Mouse (Mus musculus) bone marrow, adult 2 months (tissue): ENCODE data around the gene Nup50. TPM values are rescaled to one million over a fixed set of nuclear protein-coding genes. Genes with fewer than 3 reads are reported as not detected.

Experiments used
- H3K27ac ChIP-seq: fragments of 200-500 bp; 2 replicates; pipeline ENCODE4 v1.5.1; 2012; ENCODE audit warnings: low read depth, mild to moderate bottlenecking, control low read depth, inconsistent platforms, low read length; ENCODE audit not compliant: control insufficient read depth, poor library complexity, insufficient read depth
- H3K4me1 ChIP-seq: fragments of 200-500 bp; 2 replicates; pipeline ENCODE4 v1.6.1; 2011; ENCODE audit warnings: low read length; ENCODE audit not compliant: control insufficient read depth, insufficient read depth
- H3K4me3 ChIP-seq: fragments of 200-500 bp; replicated peaks from 2 replicates; pipeline ENCODE3; 2011; ENCODE audit warnings: mild to moderate bottlenecking, low read depth, low read length, control low read depth; ENCODE audit not compliant: control insufficient read depth
- CTCF ChIP-seq: fragments of 200-500 bp; IDR thresholded peaks from 2 replicates; pipeline ENCODE4 v1.5.1; 2011; ENCODE audit warnings: low read length, control low read depth; ENCODE audit not compliant: control insufficient read depth, insufficient read depth
- POLR2A ChIP-seq: fragments of 200-500 bp; IDR thresholded peaks from 2 replicates; pipeline ENCODE4 v1.6.1; 2011; ENCODE audit warnings: low read depth, mild to moderate bottlenecking, control low read depth, low read length, borderline replicate concordance; ENCODE audit not compliant: control insufficient read depth
- WGBS: fragments of 180-500 bp; shearing (Covaris S2); methylation state at CpG from one replicate; pipeline ENCODE4 v1.1.7; 2018; 5-methylcytosine and 5-hydroxymethylcytosine counted together
- polyA plus RNA-seq: library from polyadenylated mRNA; stranded (reverse); fragments of >200 nt; gene quantifications from 2 replicates; pipeline ENCODE4 v1.2.4, GENCODE M21; 2011; ENCODE audit warnings: low replicate concordance; ENCODE audit not compliant: missing spikeins, insufficient read depth, insufficient read length

The Nup50 gene
- polyA plus RNA-seq, 1 experiment = 40.7 TPM

DNA sequence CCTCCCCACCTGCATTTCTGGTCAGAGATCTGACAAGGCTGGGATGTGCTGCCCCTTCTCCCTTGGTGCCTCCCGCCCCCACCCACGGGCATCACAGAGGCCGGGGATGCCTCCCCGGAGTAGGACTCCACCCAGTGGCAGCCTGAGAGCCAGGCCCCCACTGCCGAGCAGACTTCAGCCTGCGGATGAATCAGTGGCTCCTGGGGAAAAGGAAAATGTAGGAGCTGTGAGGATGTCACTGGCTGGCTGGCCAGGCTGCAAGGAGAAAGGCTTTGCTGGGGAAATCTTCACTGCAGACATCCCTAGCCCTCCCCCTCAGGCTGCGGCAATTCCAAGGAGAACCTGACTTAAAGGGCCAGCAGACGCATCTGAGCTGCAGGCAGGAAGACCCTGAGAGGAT, 37.5 kb downstream of the Nup50 start:
- Histone ChIP-seq H3K4me1 (peaks cover 4% of the 10 kb centered on the region), H3K27ac (no peak overlapping the region), H3K4me3 (no peak overlapping the region)
- TF ChIP-seq POLR2A (no peak), CTCF (no peak)
- 79% methylated on average over 8 of the region's 8 CpGs for WGBS

DNA sequence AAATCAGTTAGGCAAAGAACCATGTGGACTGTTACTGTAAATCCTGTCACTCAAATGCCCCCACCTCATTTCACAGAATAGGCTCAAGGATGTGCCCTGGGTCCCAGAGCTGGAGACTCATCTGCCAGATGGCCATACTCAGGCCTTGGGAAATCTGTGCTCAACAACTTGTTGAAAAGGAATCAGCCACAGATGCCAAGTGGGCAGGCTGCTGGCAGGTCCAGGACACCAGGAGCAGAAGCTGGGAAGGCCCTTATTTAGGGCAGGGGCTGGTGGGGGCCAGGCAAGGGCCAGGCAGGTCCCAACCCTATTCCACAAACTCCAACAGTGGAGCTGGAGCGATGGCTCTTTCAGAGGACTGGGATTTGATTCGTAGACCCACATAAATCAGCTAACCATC, 39.3 kb downstream of the Nup50 start:
- Histone ChIP-seq H3K27ac (no peak overlapping the region), H3K4me3 (no peak overlapping the region), H3K4me1 (peaks cover 4% of the 10 kb centered on the region)
- no peak for TF ChIP-seq POLR2A
- TF ChIP-seq CTCF = no peak
- 83% methylated on average over 2 of the region's 2 CpGs for WGBS

DNA sequence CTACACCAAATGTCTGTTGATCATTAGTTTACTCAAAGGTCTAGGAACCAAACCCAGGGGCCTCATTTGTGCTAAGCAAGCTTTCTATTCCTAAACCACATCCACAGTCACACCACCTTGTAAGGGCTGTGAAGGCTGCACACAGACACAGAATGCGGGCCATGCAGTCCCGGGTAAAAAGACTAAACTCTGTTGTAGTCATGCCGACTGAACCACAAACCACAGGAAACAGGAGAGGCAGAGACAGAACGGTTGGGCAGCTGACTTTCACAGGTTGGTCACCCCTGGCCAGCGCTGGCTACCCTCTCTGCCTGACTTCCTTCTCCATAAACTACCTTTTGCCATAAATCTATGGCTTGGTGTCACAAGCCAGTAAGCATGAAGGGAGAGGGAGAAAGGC, 41.6 kb downstream of the Nup50 start:
- H3K4me3 ChIP-seq = no peak overlapping the region
- TF ChIP-seq CTCF (no peak), POLR2A (no peak)
- WGBS = 3% methylated on average over 5 of the region's 5 CpGs
- H3K4me1 ChIP-seq = peaks cover 4% of the 10 kb centered on the region
- H3K27ac ChIP-seq = no peak overlapping the region

DNA sequence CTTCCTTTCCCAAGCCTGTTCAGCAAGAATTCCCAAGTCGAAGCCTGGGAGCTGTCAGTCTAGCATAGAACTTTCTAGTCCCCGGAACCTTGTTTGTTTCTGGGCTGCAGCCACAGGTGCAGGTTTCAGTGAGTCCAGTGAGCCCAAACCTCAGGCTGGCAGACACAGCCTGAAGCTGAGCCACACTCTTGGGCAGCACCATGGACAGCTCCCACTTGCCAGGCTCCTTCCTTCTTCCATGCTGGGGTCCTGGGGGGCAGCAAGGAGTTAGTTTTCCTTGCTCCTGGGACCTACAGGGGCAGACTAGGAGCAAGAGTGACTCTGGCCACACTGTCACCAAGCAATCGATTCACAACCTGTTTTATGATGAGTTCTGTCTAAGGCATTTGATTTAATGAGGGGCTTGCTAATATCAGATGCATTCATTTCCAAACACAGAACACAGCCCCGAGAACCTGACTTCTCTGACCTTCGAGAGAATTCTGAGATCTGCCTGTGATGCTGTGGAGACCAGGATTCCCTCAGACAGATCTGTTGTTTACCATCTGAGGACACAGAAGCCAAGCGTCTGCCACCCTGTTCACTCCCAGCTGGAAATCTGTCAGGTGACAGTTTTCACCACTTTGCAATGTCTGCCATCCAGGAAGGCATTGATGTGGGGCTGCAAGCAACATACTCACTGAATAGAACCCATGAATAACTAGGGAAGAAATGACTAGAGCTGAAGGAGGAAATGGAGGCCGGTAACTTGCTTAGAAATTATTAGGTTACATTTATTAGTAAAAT, 42.6 kb downstream of the Nup50 start:
- WGBS = 58% methylated on average over 7 of the region's 7 CpGs
- no peak overlapping the region for H3K27ac ChIP-seq
- peaks cover 4% of the 10 kb centered on the region for H3K4me1 ChIP-seq
- H3K4me3 ChIP-seq = no peak overlapping the region
- TF ChIP-seq CTCF = no peak
- no peak for TF ChIP-seq POLR2A

DNA sequence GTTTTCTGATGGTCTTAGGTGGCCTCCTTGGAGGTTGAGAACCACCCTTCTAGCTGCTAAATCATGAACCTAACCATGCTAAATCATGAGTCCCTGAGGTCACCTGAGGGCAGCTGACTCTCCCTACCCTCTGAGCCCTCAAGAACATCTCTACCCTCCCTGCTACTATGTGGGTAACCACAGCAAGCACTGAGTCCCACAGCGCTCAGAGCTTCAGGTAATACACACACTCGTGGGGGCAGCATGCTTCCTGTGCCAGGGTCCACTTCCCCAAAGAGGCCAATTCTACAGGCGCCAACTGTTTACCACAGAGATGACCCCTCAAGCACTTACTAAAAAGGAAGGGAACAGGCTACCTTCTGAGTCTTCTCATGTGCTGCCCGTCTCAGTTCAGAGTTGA, 45.3 kb downstream of the Nup50 start:
- H3K4me3 ChIP-seq = no peak overlapping the region
- 2% methylated on average over 4 of the region's 4 CpGs for WGBS
- no peak for TF ChIP-seq POLR2A
- TF ChIP-seq CTCF = no peak
- H3K27ac ChIP-seq = no peak overlapping the region
- H3K4me1 ChIP-seq = peaks cover 4% of the 10 kb centered on the region

DNA sequence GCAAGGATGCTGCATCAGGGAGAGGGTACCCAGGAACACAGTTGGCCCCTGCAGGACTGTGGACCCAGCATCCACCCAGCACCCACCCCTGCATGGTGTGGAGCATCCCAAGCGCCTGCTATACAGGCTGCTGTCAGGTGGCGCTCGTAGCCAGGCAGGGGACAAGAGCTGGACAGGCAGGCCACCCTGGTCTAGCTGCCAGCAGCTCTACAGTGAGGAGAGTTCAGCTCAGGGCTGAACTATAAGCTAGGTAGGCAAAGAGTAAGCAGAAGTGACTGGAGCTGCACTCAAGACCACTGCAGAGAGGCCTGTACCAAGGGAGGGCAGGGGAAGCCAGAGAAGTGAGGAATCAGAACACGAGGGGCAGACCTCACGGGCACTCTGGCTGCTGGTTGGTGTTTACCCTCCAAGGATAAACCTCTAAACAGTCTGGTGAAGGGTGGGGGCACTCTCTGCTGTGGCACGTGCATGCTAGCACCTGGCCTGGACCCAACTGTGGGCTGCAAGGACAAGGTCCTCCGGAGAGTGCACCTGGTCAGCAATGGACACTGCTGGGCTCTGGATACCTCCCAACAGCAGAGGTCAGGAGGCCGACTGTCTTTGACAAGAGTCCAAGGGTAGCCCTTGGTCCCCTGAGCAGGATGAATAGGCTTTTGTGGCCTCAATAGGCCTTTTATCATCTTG, 49.8 kb downstream of the Nup50 start:
- Histone ChIP-seq H3K4me1 (peaks cover 1% of the 10 kb centered on the region; the same call in 1 of the 2 replicates), H3K27ac (no peak overlapping the region), H3K4me3 (no peak overlapping the region)
- no peak for TF ChIP-seq POLR2A
- no peak for TF ChIP-seq CTCF
- WGBS = 77% methylated on average over 8 of the region's 8 CpGs

DNA sequence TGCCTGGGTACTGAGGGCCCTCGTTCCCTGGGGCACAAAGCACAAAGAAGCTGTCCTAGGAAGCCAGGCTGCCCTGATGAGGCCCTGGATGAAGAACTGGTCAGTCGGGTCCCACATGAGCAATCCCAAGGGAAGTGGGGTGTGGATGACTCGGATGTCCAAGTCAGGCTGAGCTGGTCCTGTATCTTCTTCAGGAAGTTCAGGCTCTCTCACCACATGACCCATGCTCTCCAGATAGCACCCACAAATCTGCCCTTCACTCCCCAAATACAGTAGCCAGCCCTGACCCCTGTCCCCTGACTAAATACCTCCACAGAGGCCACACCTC, 50.3 kb downstream of the Nup50 start:
- TF ChIP-seq CTCF (no peak), POLR2A (no peak)
- H3K4me1 ChIP-seq = peaks cover 1% of the 10 kb centered on the region; the same call in 1 of the 2 replicates
- H3K4me3 ChIP-seq = no peak overlapping the region
- H3K27ac ChIP-seq = no peak overlapping the region
- WGBS = 81% methylated on average over 3 of the region's 3 CpGs

DNA sequence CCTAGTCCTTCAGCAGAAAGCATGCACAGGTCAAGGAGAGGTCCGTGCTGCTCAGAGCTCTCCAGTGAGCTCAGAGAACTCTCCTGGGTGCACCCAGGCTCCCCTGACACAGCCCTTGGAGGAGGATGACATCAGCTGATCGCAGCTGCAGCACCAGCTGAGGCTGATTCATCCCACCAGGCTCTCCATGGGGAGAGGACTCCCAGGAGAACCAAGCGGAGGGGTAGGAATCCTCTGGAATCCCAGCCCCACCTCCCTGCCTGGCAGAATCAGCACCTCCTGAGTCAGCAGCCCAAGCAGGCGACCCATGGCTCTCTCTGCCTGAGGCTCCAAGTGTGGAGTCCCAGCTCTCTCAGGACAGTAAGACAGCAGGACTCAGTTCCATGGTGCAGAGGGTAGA, 52.5 kb downstream of the Nup50 start:
- H3K4me1 ChIP-seq = peaks cover 1% of the 10 kb centered on the region; the same call in 1 of the 2 replicates
- 52% methylated on average over 4 of the region's 4 CpGs for WGBS
- H3K27ac ChIP-seq = no peak overlapping the region
- no peak overlapping the region for H3K4me3 ChIP-seq
- TF ChIP-seq POLR2A (no peak), CTCF (no peak)
